Mouse (Mus musculus) liver, embryonic 14.5 days (tissue): Measurements from ENCODE around the gene Asic5.

Experiments
- CTCF ChIP-seq: IDR thresholded peaks from 2 replicates; pipeline ENCODE4 v1.5.1; 2016; ENCODE audit warnings: antibody characterized with exemption, low read depth, control low read depth
- EP300 ChIP-seq: IDR thresholded peaks from 2 replicates; pipeline ENCODE4 v1.6.1; 2016; ENCODE audit warnings: antibody characterized with exemption, low read depth

GRCm38 (mm10) chr3:81976102-81976501, 6.0 kb upstream of the Asic5 start, which contains the start of gene Tdo2:
- TF ChIP-seq CTCF (no peak), EP300 (no peak)
